8 mouse cellular contexts compared by ENCODE assay signal in genomic region chr4:8954356-8954914, GRCm38 (mm10).
DNase-seq lines count a peak whose midpoint lies in the region; ATAC-seq lines count a peak whose summit lies in the region.

No protein-coding gene starts in this region.

- H3K36me3 ChIP-seq in embryonic facial prominence, embryonic 10.5 days (replicated peaks) = no peaks in the 10 kb centered on the region
- no peaks in the 10 kb centered on the region for H3K36me3 ChIP-seq in heart, embryonic 10.5 days
- no peaks in the 10 kb centered on the region for H3K36me3 ChIP-seq in lung, embryonic 16.5 days (ENCODE audit: control insufficient read depth, insufficient read depth, low read length)

- H3K9ac ChIP-seq in lung, embryonic 16.5 days (ENCODE audit: low read length) = peak overlapping the region; percentile 32; the same call in 1 of the 2 replicates

- H3K4me1 ChIP-seq in embryonic facial prominence, embryonic 10.5 days = peaks cover 50% of the 10 kb centered on the region
- H3K4me1 ChIP-seq in heart, embryonic 10.5 days = peaks cover 45% of the 10 kb centered on the region
- H3K4me1 ChIP-seq in lung, embryonic 16.5 days (replicated peaks; ENCODE audit: control insufficient read depth, insufficient read depth, low read length) = peaks cover 18% of the 10 kb centered on the region

- peaks cover 3% of the 10 kb centered on the region; the same call in 1 of the 2 replicates for H3K9me3 ChIP-seq in embryonic facial prominence, embryonic 10.5 days
- no peaks in the 10 kb centered on the region for H3K9me3 ChIP-seq in heart, embryonic 10.5 days
- peaks cover 2% of the 10 kb centered on the region; the same call in 1 of the 2 replicates for H3K9me3 ChIP-seq in lung, embryonic 16.5 days (ENCODE audit: control insufficient read depth, low read length)

- H3K27ac ChIP-seq in embryonic facial prominence, embryonic 10.5 days (replicated peaks) = peak overlapping the region; percentile 52; the same call in 1 of the 2 replicates
- peak overlapping the region; percentile 88 for H3K27ac ChIP-seq in heart, embryonic 10.5 days
- peak overlapping the region; percentile 77 for H3K27ac ChIP-seq in lung, embryonic 16.5 days (ENCODE audit: low read length)

- DNase-seq in frontal cortex, postnatal 10 days (ENCODE audit: low spot score in 2 of 2) = no peak
- DNase-seq in embryonic facial prominence, embryonic 10.5 days (ENCODE audit: low spot score) = peak; percentile 21
- DNase-seq in heart, embryonic 10.5 days (ENCODE audit: low spot score) = peak; percentile 85
- peak; percentile 9 for DNase-seq in kidney, adult 9 months
- peak; percentile 63 for DNase-seq in retina, postnatal 1 day
- DNase-seq in thymus, postnatal 10 days (ENCODE audit: low spot score in 2 of 2) = no peak

- peak overlapping the region; percentile 19 for H3K4me2 ChIP-seq in lung, embryonic 16.5 days (ENCODE audit: low read depth, low read length)

- no peaks in the 10 kb centered on the region for H3K27me3 ChIP-seq in embryonic facial prominence, embryonic 10.5 days (replicated peaks; ENCODE audit: low read depth, poor library complexity, severe bottlenecking)
- no peaks in the 10 kb centered on the region for H3K27me3 ChIP-seq in heart, embryonic 10.5 days (ENCODE audit: insufficient read depth, poor library complexity, severe bottlenecking)
- H3K27me3 ChIP-seq in lung, embryonic 16.5 days (ENCODE audit: control insufficient read depth, insufficient read depth, low read depth, low read length) = no peaks in the 10 kb centered on the region

- WGBS in embryonic facial prominence, embryonic 10.5 days = 19% methylated on average over 10 of the region's 10 CpGs
- WGBS in heart, embryonic 10.5 days = 5% methylated on average over 10 of the region's 10 CpGs
- WGBS in lung, embryonic 16.5 days = 6% methylated on average over 10 of the region's 10 CpGs

- no peak overlapping the region for H3K4me3 ChIP-seq in embryonic facial prominence, embryonic 10.5 days
- H3K4me3 ChIP-seq in heart, embryonic 10.5 days = peak overlapping the region; percentile 41
- H3K4me3 ChIP-seq in lung, embryonic 16.5 days (ENCODE audit: low read length) = no peak overlapping the region

- peak; percentile 73 for ATAC-seq in frontal cortex, adult (ENCODE audit: low TSS enrichment)
- ATAC-seq in lung, embryonic 16.5 days (ENCODE audit: low read depth) = peak; percentile 88

Comparison
In these comparisons a context has a peak if more than half of its experiments do, and no peak if none do; other contexts are left out.
1. DNase-seq: peak in embryonic facial prominence, embryonic 10.5 days (single experiment), heart, embryonic 10.5 days (single experiment), kidney, adult 9 months (single experiment) and retina, postnatal 1 day (single experiment); none in frontal cortex, postnatal 10 days (0 of 2) and thymus, postnatal 10 days (0 of 2).
2. Peak in every context shown above with its lines, with median percentiles within 50 percentile points of each other: H3K27ac ChIP-seq.